Mouse (Mus musculus) heart, embryonic 11.5 days (tissue): ENCODE results near the gene Gm20388. TPM values are rescaled to one million over a fixed set of nuclear protein-coding genes. Genes with fewer than 3 reads are reported as not detected.

ENCODE experiments used
- ATAC-seq: fragments of 200-750 bp; cut with Nextera tagmentation; replicated peaks from 2 replicates; pipeline ENCODE4 v1.8.0; 2017; ENCODE audit warnings: moderate library complexity; ENCODE audit not compliant: insufficient number of reproducible peaks, low FRiP score, low TSS enrichment
- H3K27ac ChIP-seq: fragments of 300-500 bp; sonication (generic); 2 replicates; pipeline ENCODE4 v1.5.1; 2014; ENCODE audit warnings: mild to moderate bottlenecking, low read depth, low read length
- H3K27me3 ChIP-seq: fragments of 300-500 bp; sonication (generic); 2 replicates; pipeline ENCODE4 v1.6.1; 2014; ENCODE audit warnings: mild to moderate bottlenecking, low read length, mixed read lengths; ENCODE audit not compliant: control insufficient read depth, insufficient read depth
- H3K36me3 ChIP-seq: fragments of 300-500 bp; sonication (generic); 2 replicates; pipeline ENCODE4 v1.6.1; 2014; ENCODE audit warnings: mild to moderate bottlenecking, low read length, moderate library complexity, mixed read lengths; ENCODE audit not compliant: control insufficient read depth, insufficient read depth
- H3K4me1 ChIP-seq: fragments of 300-500 bp; sonication (generic); 2 replicates; pipeline ENCODE4 v1.6.1; 2014; ENCODE audit warnings: low read length; ENCODE audit not compliant: control insufficient read depth, insufficient read depth
- H3K4me2 ChIP-seq: fragments of 300-500 bp; sonication (generic); 2 replicates; pipeline ENCODE4 v1.6.1; 2014; ENCODE audit warnings: mild to moderate bottlenecking, moderate library complexity
- H3K4me3 ChIP-seq: fragments of 300-500 bp; sonication (generic); 2 replicates; pipeline ENCODE4 v1.5.1; 2014; ENCODE audit warnings: low read depth, low read length
- H3K9ac ChIP-seq: fragments of 300-500 bp; sonication (generic); 2 replicates; pipeline ENCODE4 v1.6.1; 2014; ENCODE audit warnings: mild to moderate bottlenecking, low read depth, low read length, moderate library complexity
- H3K9me3 ChIP-seq: fragments of 300-500 bp; sonication (generic); replicated peaks from 2 replicates; pipeline ENCODE4 v1.6.1; 2016; ENCODE audit warnings: low read length; ENCODE audit not compliant: control insufficient read depth
- WGBS: fragments of 180-500 bp; shearing (Covaris S2); extraction: QIAGEN DNeasy Blood & Tissue Kit; methylation state at CpG from one replicate; pipeline ENCODE4 v1.1.7; 2014; ENCODE audit not compliant: insufficient replicate concordance; 5-methylcytosine and 5-hydroxymethylcytosine counted together
- polyA plus RNA-seq: library from polyadenylated mRNA; unstranded; fragments of >200 nt; fragmentation: Nextera tagmentation; extraction: Ambion mirVana; gene quantifications from 2 replicates; pipeline ENCODE4 v1.2.1, GENCODE M21; 2014

Gene Gm20388
- polyA plus RNA-seq, 1 experiment from 2014 or later: 6.4 TPM

- Histone ChIP-seq H3K4me1 (peaks cover 12% of the 10 kb centered on the region), H3K27ac (no peak overlapping the region), H3K9ac (no peak overlapping the region), H3K4me3 (no peak overlapping the region), H3K4me2 (no peak overlapping the region), H3K9me3 (no peaks in the 10 kb centered on the region), H3K36me3 (no peaks in the 10 kb centered on the region), H3K27me3 (no peaks in the 10 kb centered on the region)
- 69% methylated on average over 6 of the region's 6 CpGs for WGBS
- no peak for ATAC-seq
Measured at GRCm38 (mm10) chr8:121446862-121447261, 1536.2 kb downstream of the Gm20388 start.

- Histone ChIP-seq H3K9ac (no peak overlapping the region), H3K27ac (no peak overlapping the region), H3K9me3 (no peaks in the 10 kb centered on the region), H3K4me3 (no peak overlapping the region), H3K27me3 (no peaks in the 10 kb centered on the region), H3K4me1 (peaks cover 13% of the 10 kb centered on the region), H3K36me3 (no peaks in the 10 kb centered on the region), H3K4me2 (no peak overlapping the region)
- ATAC-seq: no peak
- WGBS: 68% methylated on average over 8 of the region's 8 CpGs
Measured at GRCm38 (mm10) chr8:121450211-121450610, 1539.6 kb downstream of the Gm20388 start.

GRCm38 (mm10) chr8:121451404-121452076, 1540.9 kb downstream of the Gm20388 start:
- peak; percentile 68 for ATAC-seq
- Histone ChIP-seq H3K36me3 (no peaks in the 10 kb centered on the region), H3K9ac (no peak overlapping the region), H3K4me3 (no peak overlapping the region), H3K9me3 (no peaks in the 10 kb centered on the region), H3K27me3 (no peaks in the 10 kb centered on the region), H3K4me1 (peaks cover 13% of the 10 kb centered on the region), H3K4me2 (no peak overlapping the region), H3K27ac (no peak overlapping the region)
- 63% methylated on average over 16 of the region's 16 CpGs for WGBS

- Histone ChIP-seq H3K9me3 (no peaks in the 10 kb centered on the region), H3K4me1 (peaks cover 9% of the 10 kb centered on the region), H3K27me3 (no peaks in the 10 kb centered on the region), H3K4me3 (no peak overlapping the region), H3K27ac (no peak overlapping the region), H3K36me3 (no peaks in the 10 kb centered on the region), H3K4me2 (no peak overlapping the region), H3K9ac (no peak overlapping the region)
- 86% methylated on average over 17 of the region's 17 CpGs for WGBS
- no peak for ATAC-seq
Measured at GRCm38 (mm10) chr8:121454737-121455136, 1544.1 kb downstream of the Gm20388 start.

GRCm38 (mm10) chr8:121461192-121461591, 1550.6 kb downstream of the Gm20388 start:
- ATAC-seq: no peak
- H3K9me3 ChIP-seq: no peaks in the 10 kb centered on the region
- H3K4me3 ChIP-seq: no peak overlapping the region
- 47% methylated on average over 3 of the region's 3 CpGs for WGBS
- H3K9ac ChIP-seq: no peak overlapping the region
- H3K27ac ChIP-seq: no peak overlapping the region
- H3K27me3 ChIP-seq: no peaks in the 10 kb centered on the region
- no peak overlapping the region for H3K4me2 ChIP-seq
- H3K36me3 ChIP-seq: no peaks in the 10 kb centered on the region
- H3K4me1 ChIP-seq: no peaks in the 10 kb centered on the region

- Histone ChIP-seq H3K9me3 (no peaks in the 10 kb centered on the region), H3K4me1 (no peaks in the 10 kb centered on the region), H3K27me3 (no peaks in the 10 kb centered on the region), H3K36me3 (no peaks in the 10 kb centered on the region), H3K4me2 (no peak overlapping the region), H3K9ac (no peak overlapping the region), H3K4me3 (no peak overlapping the region), H3K27ac (no peak overlapping the region)
- no peak for ATAC-seq
- WGBS: 71% methylated on average over 3 of the region's 3 CpGs
Measured at GRCm38 (mm10) chr8:121462092-121462491, 1551.5 kb downstream of the Gm20388 start.

GRCm38 (mm10) chr8:121468083-121469071, 1557.7 kb downstream of the Gm20388 start:
- H3K36me3 ChIP-seq: no peaks in the 10 kb centered on the region
- no peak for ATAC-seq
- WGBS: 73% methylated on average over 49 of the region's 49 CpGs
- H3K9ac ChIP-seq: no peak overlapping the region
- H3K4me2 ChIP-seq: no peak overlapping the region
- H3K27me3 ChIP-seq: no peaks in the 10 kb centered on the region
- 0 out of 2 replicates have a peak, but pooled peaks cover 2% of the 10 kb centered on the region for H3K4me1 ChIP-seq
- H3K9me3 ChIP-seq: no peaks in the 10 kb centered on the region
- no peak overlapping the region for H3K4me3 ChIP-seq
- H3K27ac ChIP-seq: 0 out of 2 replicates have a peak overlapping the region, but pooled peaks have one; percentile 15

- peak overlapping the region; percentile 54 for H3K4me2 ChIP-seq
- H3K4me3 ChIP-seq: peak overlapping the region; percentile 6; the same call in 1 of the 2 replicates
- 9% methylated on average over 25 of the region's 25 CpGs for WGBS
- H3K9ac ChIP-seq: no peak overlapping the region
- H3K9me3 ChIP-seq: no peaks in the 10 kb centered on the region
- no peak for ATAC-seq
- peaks cover 5% of the 10 kb centered on the region; the same call in 1 of the 2 replicates for H3K4me1 ChIP-seq
- no peaks in the 10 kb centered on the region for H3K36me3 ChIP-seq
- H3K27ac ChIP-seq: no peak overlapping the region
- H3K27me3 ChIP-seq: no peaks in the 10 kb centered on the region; the same call in 1 of the 2 replicates
Measured at GRCm38 (mm10) chr8:121474161-121474897, 1563.7 kb downstream of the Gm20388 start.
